Mouse (Mus musculus): ENCODE data around the gene Rfx5. TPM values are rescaled to one million over a fixed set of nuclear protein-coding genes. Genes with fewer than 3 reads are reported as not detected.
"Not testable (repeated sequence)": the region's sequence is repeated elsewhere in the genome, so short reads cannot be mapped to it uniquely, and the experiment has no call there.

The Rfx5 gene
- 33.3 and 36.8 TPM in 2 replicates for polyA plus RNA-seq (2012; rRNA removed)

GRCm38 (mm10) chr3:94953764-94954616 is at the start of gene Rfx5:
Gene Rfx5 (plus strand): TSS chr3:94954075.
- peak; percentile 93 for DNase-seq
- no peaks in the 10 kb centered on the region for H3K27me3 ChIP-seq (ENCODE audit: control insufficient read depth, insufficient read depth, low read length)
- peaks cover 16% of the 10 kb centered on the region for H3K4me1 ChIP-seq (replicated peaks; ENCODE audit: control insufficient read depth, insufficient read depth, low read length)
- H3K4me3 ChIP-seq (ENCODE audit: control insufficient read depth, insufficient read depth, low read length): peak within 1 kb of the TSS; percentile 96
- peak; percentile 64; the same call in 1 of the 2 replicates for TF ChIP-seq CTCF (IDR thresholded peaks at IDR 0.05; ENCODE audit: borderline replicate concordance, control insufficient read depth, extremely low read depth, insufficient read depth, low read length, poor library complexity)
- peak; percentile 47; the same call in 1 of the 2 replicates for TF ChIP-seq POLR2A (IDR thresholded peaks at IDR 0.05; ENCODE audit: control insufficient read depth, extremely low read depth, insufficient read depth, low read length, poor library complexity)
- peak within 1 kb of the TSS; percentile 85 for H3K27ac ChIP-seq (ENCODE audit: control insufficient read depth, insufficient read depth, low read length)
- under 1% methylated on average over 50 of the region's 50 CpGs for WGBS
- H3K36me3 ChIP-seq (ENCODE audit: control insufficient read depth, insufficient read depth, low read length): peaks cover 25% of the 10 kb centered on the region

- not testable (repeated sequence) for H3K4me3 ChIP-seq (ENCODE audit: control insufficient read depth, insufficient read depth, low read length); H3K4me1 ChIP-seq (replicated peaks; ENCODE audit: control insufficient read depth, insufficient read depth, low read length); H3K36me3 ChIP-seq (ENCODE audit: control insufficient read depth, insufficient read depth, low read length); DNase-seq; H3K27me3 ChIP-seq (ENCODE audit: control insufficient read depth, insufficient read depth, low read length); H3K27ac ChIP-seq (ENCODE audit: control insufficient read depth, insufficient read depth, low read length)
- WGBS: 65% methylated on average over 3 of the region's 3 CpGs
Measured at GRCm38 (mm10) chr3:94904759-94905158, 49.1 kb upstream of the Rfx5 start.

GRCm38 (mm10) chr3:94906482-94906881 is 47.4 kb upstream of the Rfx5 start:
- 71% methylated on average over 1 of the region's 1 CpGs for WGBS
- H3K4me3 ChIP-seq (ENCODE audit: control insufficient read depth, insufficient read depth, low read length): no peak overlapping the region
- no peak for TF ChIP-seq POLR2A (IDR thresholded peaks at IDR 0.05; ENCODE audit: control insufficient read depth, extremely low read depth, insufficient read depth, low read length, poor library complexity)
- no peak for TF ChIP-seq CTCF (IDR thresholded peaks at IDR 0.05; ENCODE audit: borderline replicate concordance, control insufficient read depth, extremely low read depth, insufficient read depth, low read length, poor library complexity)

GRCm38 (mm10) chr3:94911050-94911693 is 42.7 kb upstream of the Rfx5 start:
- Histone ChIP-seq H3K4me3 (ENCODE audit: control insufficient read depth, insufficient read depth, low read length) (no peak overlapping the region), H3K36me3 (ENCODE audit: control insufficient read depth, insufficient read depth, low read length) (no peaks in the 10 kb centered on the region), H3K4me1 (replicated peaks; ENCODE audit: control insufficient read depth, insufficient read depth, low read length) (peaks cover 3% of the 10 kb centered on the region), H3K27ac (ENCODE audit: control insufficient read depth, insufficient read depth, low read length) (no peak overlapping the region), H3K27me3 (ENCODE audit: control insufficient read depth, insufficient read depth, low read length) (no peaks in the 10 kb centered on the region)
- 75% methylated on average over 2 of the region's 2 CpGs for WGBS
- no peak for DNase-seq
- no peak for TF ChIP-seq CTCF (IDR thresholded peaks at IDR 0.05; ENCODE audit: borderline replicate concordance, control insufficient read depth, extremely low read depth, insufficient read depth, low read length, poor library complexity)
- no peak for TF ChIP-seq POLR2A (IDR thresholded peaks at IDR 0.05; ENCODE audit: control insufficient read depth, extremely low read depth, insufficient read depth, low read length, poor library complexity)

More at GRCm38 (mm10) chr3:94906482-94906881, 47.4 kb upstream of the Rfx5 start:
- Histone ChIP-seq H3K27ac (ENCODE audit: control insufficient read depth, insufficient read depth, low read length) (no peak overlapping the region), H3K4me1 (replicated peaks; ENCODE audit: control insufficient read depth, insufficient read depth, low read length) (no peaks in the 10 kb centered on the region), H3K27me3 (ENCODE audit: control insufficient read depth, insufficient read depth, low read length) (no peaks in the 10 kb centered on the region), H3K36me3 (ENCODE audit: control insufficient read depth, insufficient read depth, low read length) (no peaks in the 10 kb centered on the region)
- no peak for DNase-seq

- Histone ChIP-seq H3K4me3 (ENCODE audit: control insufficient read depth, insufficient read depth, low read length) (no peak overlapping the region), H3K27ac (ENCODE audit: control insufficient read depth, insufficient read depth, low read length) (no peak overlapping the region), H3K4me1 (replicated peaks; ENCODE audit: control insufficient read depth, insufficient read depth, low read length) (peaks cover 5% of the 10 kb centered on the region), H3K36me3 (ENCODE audit: control insufficient read depth, insufficient read depth, low read length) (no peaks in the 10 kb centered on the region), H3K27me3 (ENCODE audit: control insufficient read depth, insufficient read depth, low read length) (no peaks in the 10 kb centered on the region)
- DNase-seq: no peak
- TF ChIP-seq CTCF (IDR thresholded peaks at IDR 0.05; ENCODE audit: borderline replicate concordance, control insufficient read depth, extremely low read depth, insufficient read depth, low read length, poor library complexity): no peak
- TF ChIP-seq POLR2A (IDR thresholded peaks at IDR 0.05; ENCODE audit: control insufficient read depth, extremely low read depth, insufficient read depth, low read length, poor library complexity): no peak
- WGBS: 83% methylated on average over 5 of the region's 5 CpGs
Measured at GRCm38 (mm10) chr3:94913801-94914200, 40.1 kb upstream of the Rfx5 start.

GRCm38 (mm10) chr3:94915903-94916741 is 37.8 kb upstream of the Rfx5 start:
- Histone ChIP-seq H3K27ac (ENCODE audit: control insufficient read depth, insufficient read depth, low read length) (no peak overlapping the region), H3K4me1 (replicated peaks; ENCODE audit: control insufficient read depth, insufficient read depth, low read length) (peaks cover 5% of the 10 kb centered on the region), H3K27me3 (ENCODE audit: control insufficient read depth, insufficient read depth, low read length) (no peaks in the 10 kb centered on the region; the same call in 1 of the 2 replicates), H3K36me3 (ENCODE audit: control insufficient read depth, insufficient read depth, low read length) (no peaks in the 10 kb centered on the region), H3K4me3 (ENCODE audit: control insufficient read depth, insufficient read depth, low read length) (no peak overlapping the region)
- 24% methylated on average over 7 of the region's 7 CpGs for WGBS
- peak; percentile 11 for DNase-seq
- TF ChIP-seq POLR2A (IDR thresholded peaks at IDR 0.05; ENCODE audit: control insufficient read depth, extremely low read depth, insufficient read depth, low read length, poor library complexity): no peak
- TF ChIP-seq CTCF (IDR thresholded peaks at IDR 0.05; ENCODE audit: borderline replicate concordance, control insufficient read depth, extremely low read depth, insufficient read depth, low read length, poor library complexity): no peak
